Mouse (Mus musculus): ENCODE data around the gene Gan. TPM values are rescaled to one million over a fixed set of nuclear protein-coding genes. Genes with fewer than 3 reads are reported as not detected.

Gene Gan
- polyA plus RNA-seq, 1 experiment = 1.7 TPM

GRCm38 (mm10) chr8:117256292-117256938, 98.5 kb downstream of the Gan start:
- no peak for TF ChIP-seq FLI1 (IDR thresholded peaks at IDR 0.05; ENCODE audit: low read length)
- TF ChIP-seq GATA1 (IDR thresholded peaks at IDR 0.05; ENCODE audit: borderline replicate concordance, low read length) = no peak
- H3K36me3 ChIP-seq (replicated peaks; ENCODE audit: low read length) = peaks cover 26% of the 10 kb centered on the region
- H3K4me1 ChIP-seq = peaks cover 77% of the 10 kb centered on the region
- H3K9me3 ChIP-seq = no peaks in the 10 kb centered on the region
- H3K27me3 ChIP-seq (replicated peaks) = no peaks in the 10 kb centered on the region
- peak overlapping the region; percentile 100 for H3K4me3 ChIP-seq (replicated peaks)

DNA sequence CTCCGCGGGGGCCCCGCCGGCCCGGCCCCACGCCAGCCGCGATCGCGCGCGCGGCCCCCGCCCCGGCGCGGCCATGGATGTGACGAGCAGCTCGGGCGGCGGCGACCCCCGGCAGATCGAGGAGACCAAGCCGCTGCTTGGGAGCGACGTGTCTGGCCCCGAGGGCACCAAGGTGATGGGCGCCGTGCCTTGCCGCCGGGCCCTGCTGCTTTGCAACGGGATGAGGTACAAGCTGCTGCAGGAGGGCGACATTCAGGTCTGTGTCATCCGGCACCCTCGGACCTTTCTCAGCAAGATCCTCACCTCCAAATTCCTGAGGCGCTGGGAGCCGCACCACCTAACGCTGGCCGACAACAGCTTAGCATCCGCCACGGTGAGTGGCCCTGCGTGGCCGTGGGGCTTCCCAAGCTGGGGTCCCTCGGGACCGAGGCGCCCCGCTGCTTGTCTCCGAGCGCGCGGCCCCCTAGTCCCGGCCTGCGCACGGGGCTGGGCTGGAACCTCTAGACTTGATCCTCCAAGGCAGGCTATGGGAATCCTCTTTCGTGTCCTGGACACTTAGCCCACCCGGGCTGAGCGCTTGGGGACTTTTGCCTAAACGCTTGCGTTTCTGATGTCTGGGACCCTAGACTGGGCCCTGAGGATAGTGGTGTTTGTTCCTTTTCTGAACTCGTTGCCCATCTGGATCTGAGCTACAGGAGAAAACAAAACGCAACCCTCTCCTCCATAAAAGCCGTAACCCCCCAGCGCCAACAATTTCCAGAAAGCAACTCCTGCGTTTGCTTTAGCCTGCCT, 99.3 kb downstream of the Gan start, which contains the start of gene Cmip:
Gene Cmip, plus strand, starts transcription at position 36 of the 792 bp plus-strand sequence.
- Histone ChIP-seq H3K4me3 (replicated peaks) (peak within 1 kb of the TSS; percentile 100), H3K4me1 (peaks cover 80% of the 10 kb centered on the region), H3K36me3 (replicated peaks; ENCODE audit: low read length) (peaks cover 31% of the 10 kb centered on the region), H3K27me3 (replicated peaks) (no peaks in the 10 kb centered on the region), H3K9me3 (no peaks in the 10 kb centered on the region)
- TF ChIP-seq GATA1 (IDR thresholded peaks at IDR 0.05; ENCODE audit: borderline replicate concordance, low read length) (no peak), FLI1 (IDR thresholded peaks at IDR 0.05; ENCODE audit: low read length) (no peak)

GRCm38 (mm10) chr8:117257821-117258575, 100.1 kb downstream of the Gan start:
- no peaks in the 10 kb centered on the region for H3K27me3 ChIP-seq (replicated peaks)
- no peaks in the 10 kb centered on the region for H3K9me3 ChIP-seq
- no peak for TF ChIP-seq FLI1 (IDR thresholded peaks at IDR 0.05; ENCODE audit: low read length)
- TF ChIP-seq GATA1 (IDR thresholded peaks at IDR 0.05; ENCODE audit: borderline replicate concordance, low read length) = no peak
- H3K4me3 ChIP-seq (replicated peaks) = peak overlapping the region; percentile 100
- peaks cover 80% of the 10 kb centered on the region for H3K4me1 ChIP-seq
- peaks cover 33% of the 10 kb centered on the region for H3K36me3 ChIP-seq (replicated peaks; ENCODE audit: low read length)

DNA sequence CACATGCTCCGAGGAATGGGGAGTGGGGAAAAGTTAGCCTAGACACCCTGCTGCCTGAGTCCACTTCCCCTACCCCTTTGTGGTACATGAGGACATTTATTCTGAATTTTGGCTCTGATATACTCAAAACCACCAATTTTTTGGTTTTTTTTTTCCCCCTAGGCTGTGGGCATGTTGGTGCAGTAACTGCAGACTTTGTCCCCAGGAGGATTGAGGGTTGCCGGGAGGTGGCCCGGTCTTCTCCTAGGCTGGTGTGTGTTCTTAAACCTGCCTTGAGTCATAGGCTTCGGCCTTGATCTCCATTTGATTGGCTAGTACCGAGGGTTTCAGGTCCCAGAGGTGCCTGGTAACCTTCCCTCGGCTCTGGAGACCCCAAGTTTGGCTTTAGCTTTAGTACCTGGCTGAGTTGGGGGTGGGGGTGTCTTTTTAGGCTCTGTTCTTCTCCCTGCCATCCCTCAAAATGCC, 100.7 kb downstream of the Gan start:
- H3K4me1 ChIP-seq = peaks cover 80% of the 10 kb centered on the region
- peak overlapping the region; percentile 100 for H3K4me3 ChIP-seq (replicated peaks)
- H3K36me3 ChIP-seq (replicated peaks; ENCODE audit: low read length) = peaks cover 36% of the 10 kb centered on the region
- no peaks in the 10 kb centered on the region for H3K9me3 ChIP-seq
- H3K27me3 ChIP-seq (replicated peaks) = no peaks in the 10 kb centered on the region
- no peak for TF ChIP-seq FLI1 (IDR thresholded peaks at IDR 0.05; ENCODE audit: low read length)
- no peak for TF ChIP-seq GATA1 (IDR thresholded peaks at IDR 0.05; ENCODE audit: borderline replicate concordance, low read length)

DNA sequence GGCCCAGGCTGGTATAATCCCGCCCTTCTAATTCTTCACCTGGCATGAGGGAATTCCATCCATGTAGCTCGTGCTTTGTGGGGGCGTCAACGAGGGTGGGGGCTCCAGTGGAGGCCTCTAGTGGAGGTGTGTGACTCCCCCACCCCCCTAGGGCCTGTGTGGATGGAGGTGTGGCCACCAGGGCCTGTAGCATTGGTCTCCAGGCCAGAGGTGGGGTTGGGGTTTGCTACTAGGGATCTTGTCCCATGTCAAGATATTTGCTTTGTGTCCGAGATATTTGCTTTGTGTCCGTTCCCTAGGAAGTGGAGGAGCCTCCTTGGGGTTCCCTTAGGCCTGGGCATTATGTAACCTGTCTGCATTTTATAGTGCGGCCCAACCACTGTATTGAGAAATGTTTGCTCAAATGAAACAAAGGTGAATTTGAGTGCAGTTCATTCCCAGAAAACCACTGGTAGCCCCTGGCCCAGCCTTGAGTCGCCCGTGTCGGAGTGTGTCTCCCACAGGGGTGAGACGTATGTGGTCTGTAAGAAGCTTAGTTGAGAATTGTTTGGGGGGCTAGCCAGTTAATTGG, 101.6 kb downstream of the Gan start:
- H3K4me1 ChIP-seq = peaks cover 76% of the 10 kb centered on the region
- H3K4me3 ChIP-seq (replicated peaks) = peak overlapping the region; percentile 100
- H3K36me3 ChIP-seq (replicated peaks; ENCODE audit: low read length) = peaks cover 40% of the 10 kb centered on the region
- TF ChIP-seq GATA1 (IDR thresholded peaks at IDR 0.05; ENCODE audit: borderline replicate concordance, low read length) = no peak
- no peak for TF ChIP-seq FLI1 (IDR thresholded peaks at IDR 0.05; ENCODE audit: low read length)
- no peaks in the 10 kb centered on the region for H3K9me3 ChIP-seq
- no peaks in the 10 kb centered on the region for H3K27me3 ChIP-seq (replicated peaks)

GRCm38 (mm10) chr8:117260234-117260929, 102.4 kb downstream of the Gan start:
- Histone ChIP-seq H3K27me3 (replicated peaks) (no peaks in the 10 kb centered on the region), H3K9me3 (no peaks in the 10 kb centered on the region), H3K36me3 (replicated peaks; ENCODE audit: low read length) (peaks cover 49% of the 10 kb centered on the region), H3K4me3 (replicated peaks) (peak overlapping the region; percentile 100), H3K4me1 (peaks cover 76% of the 10 kb centered on the region)
- TF ChIP-seq FLI1 (IDR thresholded peaks at IDR 0.05; ENCODE audit: low read length) = no peak
- TF ChIP-seq GATA1 (IDR thresholded peaks at IDR 0.05; ENCODE audit: borderline replicate concordance, low read length) = no peak

- TF ChIP-seq FLI1 (IDR thresholded peaks at IDR 0.05; ENCODE audit: low read length) (no peak), GATA1 (IDR thresholded peaks at IDR 0.05; ENCODE audit: borderline replicate concordance, low read length) (no peak)
- Histone ChIP-seq H3K4me1 (peaks cover 78% of the 10 kb centered on the region), H3K4me3 (replicated peaks) (peak overlapping the region; percentile 83), H3K27me3 (replicated peaks) (no peaks in the 10 kb centered on the region), H3K36me3 (replicated peaks; ENCODE audit: low read length) (peaks cover 52% of the 10 kb centered on the region), H3K9me3 (no peaks in the 10 kb centered on the region)
These were observed 103.1 kb downstream of the Gan start for GRCm38 (mm10) chr8:117260930-117261475.

DNA sequence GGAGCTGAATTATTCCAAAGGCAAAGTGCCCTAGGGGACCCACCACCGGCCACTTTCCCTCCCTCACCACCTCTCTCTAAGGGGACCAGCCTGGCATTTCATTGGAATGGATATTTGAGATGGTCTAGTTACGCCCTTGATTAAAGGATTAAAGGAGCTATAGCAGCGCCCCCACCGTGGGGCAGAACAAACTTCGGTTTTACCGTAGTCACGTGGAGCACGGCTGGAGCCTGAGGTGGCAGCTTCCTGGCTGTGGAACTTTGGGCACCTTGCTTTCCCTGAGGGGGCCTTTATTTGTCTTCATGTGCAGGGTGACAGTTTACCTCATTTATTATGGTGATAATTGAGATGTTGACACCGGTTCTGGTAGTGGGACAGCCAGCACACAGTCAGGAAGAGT, 103.8 kb downstream of the Gan start:
- H3K27me3 ChIP-seq (replicated peaks) = no peaks in the 10 kb centered on the region
- TF ChIP-seq FLI1 (IDR thresholded peaks at IDR 0.05; ENCODE audit: low read length) = no peak
- TF ChIP-seq GATA1 (IDR thresholded peaks at IDR 0.05; ENCODE audit: borderline replicate concordance, low read length) = no peak
- H3K4me1 ChIP-seq = peaks cover 81% of the 10 kb centered on the region

More for the DNA sequence above, 103.8 kb downstream of the Gan start:
- Histone ChIP-seq H3K36me3 (replicated peaks; ENCODE audit: low read length) (peaks cover 57% of the 10 kb centered on the region), H3K9me3 (no peaks in the 10 kb centered on the region), H3K4me3 (replicated peaks) (peak overlapping the region; percentile 70)
